Mouse (Mus musculus) mouse embryonic stem cell (cell line): ENCODE measurements around the gene Plod3.

Experiments
- in situ Hi-C, 2 experiments: fragments of 300-500 bp; cut with MboI; formaldehyde crosslinking; loops; 1 replicate in 1 of 2; 3 replicates in 1 of 2; pipeline ENCODE4 v1.14.3; 2019 to 2020; ENCODE audit warnings: low sequenced_read_pairs in 2 of 2, low pct_unique_long_range_greater_than_20kb in 1 of 2, mixed read lengths in 1 of 2; ENCODE audit not compliant: unreplicated experiment in 1 of 2

Plod3 gene

GRCm38 (mm10) chr5:136999449-136999848, 12.6 kb downstream of the Plod3 start:
- in situ Hi-C loops = no loop called here

- in situ Hi-C loops = no loop called here
Measured at GRCm38 (mm10) chr5:137000612-137001011, 13.8 kb downstream of the Plod3 start.

- in situ Hi-C loops = no loop called here
Measured at GRCm38 (mm10) chr5:137007276-137007675, 20.5 kb downstream of the Plod3 start.

- in situ Hi-C loops = loop anchor here in 1 of 2 experiments (5.0 kb wide), 1 partner anchor 87 kb away; no protein-coding TSS in a partner anchor
Measured at GRCm38 (mm10) chr5:137009988-137010387, 23.2 kb downstream of the Plod3 start.

- in situ Hi-C loops = loop anchor here in 1 of 2 experiments (5.0 kb wide), 1 partner anchor 85 kb away; no protein-coding TSS in a partner anchor
Measured at GRCm38 (mm10) chr5:137012401-137012950, 25.7 kb downstream of the Plod3 start.

GRCm38 (mm10) chr5:137015913-137016312, 29.1 kb downstream of the Plod3 start:
- in situ Hi-C loops = no loop called here

GRCm38 (mm10) chr5:137024318-137024717, 37.5 kb downstream of the Plod3 start:
- in situ Hi-C loops = no loop called here

GRCm38 (mm10) chr5:137025132-137025531, 38.3 kb downstream of the Plod3 start:
- in situ Hi-C loops = loop anchor here in 1 of 2 experiments (5.0 kb wide), 1 partner anchor 82 kb away; no protein-coding TSS in a partner anchor

GRCm38 (mm10) chr5:137026092-137026491, 39.3 kb downstream of the Plod3 start, which contains the start of gene Vgf:
TSS of gene Vgf (plus strand) at chr5:137026392.
- in situ Hi-C loops = loop anchor here in 1 of 2 experiments (5.0 kb wide), 1 partner anchor 81 kb away; no protein-coding TSS in a partner anchor

GRCm38 (mm10) chr5:137028561-137029272, 41.9 kb downstream of the Plod3 start:
- in situ Hi-C loops = loop anchor here in 1 of 2 experiments (5.0 kb wide), 1 partner anchor 79 kb away; no protein-coding TSS in a partner anchor

GRCm38 (mm10) chr5:137029273-137029585, 42.4 kb downstream of the Plod3 start:
- in situ Hi-C loops = loop anchor here in 1 of 2 experiments (5.0 kb wide), 1 partner anchor 78 kb away; no protein-coding TSS in a partner anchor

GRCm38 (mm10) chr5:137029643-137030415, 43.0 kb downstream of the Plod3 start:
- in situ Hi-C loops = loop anchor here in 1 of 2 experiments (5.0 kb wide), 1 partner anchor 77 kb away; no protein-coding TSS in a partner anchor

GRCm38 (mm10) chr5:137030416-137030810, 43.6 kb downstream of the Plod3 start:
- in situ Hi-C loops = no loop called here

GRCm38 (mm10) chr5:137031076-137032032, 44.5 kb downstream of the Plod3 start:
- in situ Hi-C loops = no loop called here

GRCm38 (mm10) chr5:137032033-137032421, 45.2 kb downstream of the Plod3 start:
- in situ Hi-C loops = no loop called here

GRCm38 (mm10) chr5:137032641-137033074, 45.8 kb downstream of the Plod3 start:
- in situ Hi-C loops = no loop called here

- in situ Hi-C loops = no loop called here
Measured at GRCm38 (mm10) chr5:137036211-137036610, 49.4 kb downstream of the Plod3 start.

- in situ Hi-C loops = no loop called here
Measured at GRCm38 (mm10) chr5:137039453-137039852, 52.6 kb downstream of the Plod3 start.
